Mouse (Mus musculus) c-Kit-positive CD71-positive TER-119-negative erythroid progenitor cells, embryonic 14.5 days (primary cell): ENCODE results near the gene Scml4.

Experiments used
- DNase-seq: peaks from one replicate; pipeline ENCODE4 v3.0.0-alpha.2; 2013; ENCODE audit warnings: low read depth

Gene Scml4

GRCm38 (mm10) chr10:42951078-42952045 is 91.2 kb downstream of the Scml4 start:
- no peak for DNase-seq

- no peak for DNase-seq
Observed at GRCm38 (mm10) chr10:42952046-42952420, 91.9 kb downstream of the Scml4 start.

- no peak for DNase-seq
Observed at GRCm38 (mm10) chr10:42953601-42954000, 93.4 kb downstream of the Scml4 start.

GRCm38 (mm10) chr10:42955205-42955604 is 95.0 kb downstream of the Scml4 start:
- no peak for DNase-seq

GRCm38 (mm10) chr10:42957881-42958651 is 97.9 kb downstream of the Scml4 start:
- peak; percentile 32 for DNase-seq

- no peak for DNase-seq
Observed at GRCm38 (mm10) chr10:42958686-42959085, 98.5 kb downstream of the Scml4 start.

GRCm38 (mm10) chr10:42961771-42962170 is 101.6 kb downstream of the Scml4 start:
- no peak for DNase-seq

- DNase-seq, result no peak
Observed at GRCm38 (mm10) chr10:42962181-42962601, 102.0 kb downstream of the Scml4 start.

GRCm38 (mm10) chr10:42962655-42963054 is 102.5 kb downstream of the Scml4 start:
- peak; percentile 22 for DNase-seq

GRCm38 (mm10) chr10:42963061-42963460 is 102.9 kb downstream of the Scml4 start:
- no peak for DNase-seq

GRCm38 (mm10) chr10:42968332-42968731 is 108.2 kb downstream of the Scml4 start:
- no peak for DNase-seq

- peak; percentile 30 for DNase-seq
Observed at GRCm38 (mm10) chr10:42972504-42973172, 112.5 kb downstream of the Scml4 start.

GRCm38 (mm10) chr10:42973537-42973936 is 113.4 kb downstream of the Scml4 start:
- DNase-seq, result no peak

GRCm38 (mm10) chr10:42976577-42976976 is 116.4 kb downstream of the Scml4 start:
- no peak for DNase-seq

GRCm38 (mm10) chr10:42978346-42978745 is 118.2 kb downstream of the Scml4 start:
- no peak for DNase-seq

- DNase-seq, result no peak
Observed at GRCm38 (mm10) chr10:42980999-42981757, 121.0 kb downstream of the Scml4 start.

- DNase-seq, result no peak
Observed at GRCm38 (mm10) chr10:42984886-42985285, 124.7 kb downstream of the Scml4 start.

GRCm38 (mm10) chr10:42987594-42988052 is 127.5 kb downstream of the Scml4 start:
- no peak for DNase-seq

- no peak for DNase-seq
Observed at GRCm38 (mm10) chr10:42988627-42989026, 128.5 kb downstream of the Scml4 start.

- peak; percentile 40 for DNase-seq
Observed at GRCm38 (mm10) chr10:42989910-42990309, 129.7 kb downstream of the Scml4 start.

- DNase-seq, result no peak
Observed at GRCm38 (mm10) chr10:42991018-42991417, 130.8 kb downstream of the Scml4 start.
